17 mouse cellular contexts compared by ENCODE assay signal in the genomic region with DNA sequence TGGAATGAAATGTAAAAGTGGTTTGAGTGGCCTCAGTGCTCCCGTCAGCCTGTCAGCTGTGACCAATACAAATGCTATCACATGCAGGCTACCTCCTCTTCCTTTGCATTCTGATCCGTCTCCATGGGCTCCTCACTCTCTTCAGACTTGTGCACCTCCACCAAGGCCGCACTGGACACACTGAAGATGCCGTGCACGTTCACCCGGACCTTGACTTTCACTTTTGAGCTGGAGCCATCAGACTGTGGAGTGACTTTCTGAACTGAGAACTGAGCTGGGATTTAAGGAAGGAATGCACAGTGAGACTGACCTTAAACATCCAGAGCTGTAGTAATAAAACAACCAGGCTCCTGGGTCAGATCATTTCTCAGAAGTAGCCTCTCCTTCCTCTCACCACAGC.
"Had no signal": no experiment of that assay in that cellular context is flagged by ENCODE, and none has a peak within 500 bp of the region (broad histone marks: within the 10 kb centered on the region; RNA-seq: fewer than 3 reads in every experiment).

No protein-coding gene starts in this region.

- DNase-seq: lung, adult 2 months; lung, postnatal 14 days; lung, postnatal 36 days; right cerebral cortex, postnatal 25 days; right cerebral cortex, postnatal 4 days; spleen, adult 18-20 months; thymus, adult 18-20 months; thymus, postnatal 14 days; thymus, postnatal 36 days had no signal

- H3K4me3 ChIP-seq: lung, embryonic 15.5 days; megakaryocyte, embryonic 14.5 days; midbrain, embryonic 13.5 days; midbrain, embryonic 15.5 days; neural tube, embryonic 12.5 days had no signal

- ATAC-seq: lung, postnatal 0 days; midbrain, embryonic 13.5 days; midbrain, embryonic 15.5 days had no signal

- H3K27me3 ChIP-seq: lung, embryonic 15.5 days; megakaryocyte, embryonic 14.5 days; midbrain, embryonic 13.5 days; midbrain, embryonic 15.5 days; neural tube, embryonic 12.5 days had no signal

- H3K4me2 ChIP-seq: lung, embryonic 15.5 days; midbrain, embryonic 11.5 days; midbrain, embryonic 13.5 days; midbrain, embryonic 15.5 days; neural tube, embryonic 12.5 days had no signal

- H3K4me1 ChIP-seq: lung, embryonic 15.5 days; midbrain, embryonic 13.5 days; midbrain, embryonic 15.5 days; neural tube, embryonic 12.5 days had no signal

- H3K9me3 ChIP-seq: lung, embryonic 15.5 days; megakaryocyte, embryonic 14.5 days; midbrain, embryonic 13.5 days; midbrain, embryonic 15.5 days; neural tube, embryonic 12.5 days had no signal

- H3K9ac ChIP-seq: lung, embryonic 15.5 days; midbrain, embryonic 13.5 days; midbrain, embryonic 15.5 days; neural tube, embryonic 12.5 days had no signal

- H3K27ac ChIP-seq: lung, embryonic 15.5 days; macrophage; midbrain, embryonic 13.5 days; midbrain, embryonic 15.5 days; neural tube, embryonic 12.5 days had no signal
